Mouse (Mus musculus) myocyte (in vitro differentiated cells): ENCODE results near the gene Gm28308. TPM values are rescaled to one million over a fixed set of nuclear protein-coding genes. Genes with fewer than 3 reads are reported as not detected.
A peak's percentile ranks its signal among the peaks of the same experiment; 100 is the strongest.

Source experiments
- H3K27me3 ChIP-seq: one replicate; pipeline ENCODE4 v1.6.1; 2011; ENCODE audit not compliant: control insufficient read depth, insufficient read depth, insufficient read length
- H3K36me3 ChIP-seq: one replicate; pipeline ENCODE4 v1.6.1; 2011; ENCODE audit not compliant: control insufficient read depth, insufficient read depth
- H3K4me2 ChIP-seq: one replicate; pipeline ENCODE4 v1.6.1; 2011; ENCODE audit warnings: low read depth, control low read depth
- H3K4me3 ChIP-seq: one replicate; pipeline ENCODE4 v1.5.1; 2011; ENCODE audit warnings: mild to moderate bottlenecking, control low read depth, moderate library complexity
- H3K79me2 ChIP-seq: one replicate; pipeline ENCODE4 v1.6.1; 2011; ENCODE audit not compliant: control insufficient read depth, insufficient read depth
- H3ac ChIP-seq: one replicate; pipeline ENCODE4 v1.6.1; 2011; ENCODE audit not compliant: control insufficient read depth, insufficient read length
- CEBPB ChIP-seq: IDR thresholded peaks from 2 replicates; pipeline ENCODE4 v1.6.1; 2011; ENCODE audit warnings: mild to moderate bottlenecking, moderate library complexity; ENCODE audit not compliant: poor library complexity, insufficient read depth, severe bottlenecking
- E2F4 ChIP-seq: IDR thresholded peaks from one replicate; pipeline ENCODE4 v1.6.1; 2011; ENCODE audit warnings: mild to moderate bottlenecking, control low read depth, moderate library complexity; ENCODE audit not compliant: insufficient read depth
- MAX ChIP-seq: IDR thresholded peaks from one replicate; pipeline ENCODE4 v1.6.1; 2011; ENCODE audit warnings: low read depth, mild to moderate bottlenecking, control low read depth
- MYOD1 ChIP-seq, 3 experiments: IDR thresholded peaks; one replicate each; pipeline ENCODE4 v1.6.1; 2011; ENCODE audit warnings: control low read depth in 2 of 3, low read depth in 2 of 3, mild to moderate bottlenecking in 2 of 3, moderate library complexity in 1 of 3; ENCODE audit not compliant: insufficient read length in 2 of 3, control insufficient read depth in 1 of 3
- MYOG ChIP-seq, 3 experiments: IDR thresholded peaks; one replicate each; pipeline ENCODE4 v1.6.1; 2011; ENCODE audit warnings: control low read depth in 2 of 3, low read depth in 2 of 3, mild to moderate bottlenecking in 2 of 3; ENCODE audit not compliant: insufficient read length in 2 of 3, control insufficient read depth in 1 of 3, insufficient read depth in 1 of 3
- POLR2A ChIP-seq: IDR thresholded peaks from one replicate; pipeline ENCODE4 v1.6.1; 2011; ENCODE audit warnings: low read depth, mild to moderate bottlenecking, control low read depth, moderate library complexity; ENCODE audit not compliant: insufficient read length
- POLR2AphosphoS2 ChIP-seq: IDR thresholded peaks from one replicate; pipeline ENCODE4 v1.6.1; 2011; ENCODE audit warnings: low read depth, control low read depth; ENCODE audit not compliant: insufficient read length
- REST ChIP-seq: IDR thresholded peaks from one replicate; pipeline ENCODE4 v1.6.1; 2011; ENCODE audit warnings: mild to moderate bottlenecking, control low read depth, moderate library complexity; ENCODE audit not compliant: insufficient read depth, insufficient read length
- SRF ChIP-seq: IDR thresholded peaks from one replicate; pipeline ENCODE4 v1.6.1; 2011; ENCODE audit warnings: low read depth; ENCODE audit not compliant: control insufficient read depth, insufficient read length
- TCF12 ChIP-seq: IDR thresholded peaks from one replicate; pipeline ENCODE4 v1.6.1; 2011; ENCODE audit warnings: mild to moderate bottlenecking, control low read depth; ENCODE audit not compliant: poor library complexity, insufficient read depth, severe bottlenecking
- TCF3 ChIP-seq: IDR thresholded peaks from one replicate; pipeline ENCODE4 v1.6.1; 2011; ENCODE audit warnings: low read depth, control low read depth; ENCODE audit not compliant: insufficient read length
- USF1 ChIP-seq: IDR thresholded peaks from one replicate; pipeline ENCODE4 v1.6.1; 2011; ENCODE audit warnings: low read depth, mild to moderate bottlenecking, control low read depth, moderate library complexity
- polyA plus RNA-seq: library from polyadenylated mRNA; unstranded; fragments of >200 nt; fragmentation: generic; extraction: Trizol; gene quantifications from one replicate; pipeline ENCODE4 v1.2.1, GENCODE M21; 2012; ENCODE audit warnings: missing spikeins

The Gm28308 gene
- polyA plus RNA-seq, 1 experiment = 0.52 TPM

DNA sequence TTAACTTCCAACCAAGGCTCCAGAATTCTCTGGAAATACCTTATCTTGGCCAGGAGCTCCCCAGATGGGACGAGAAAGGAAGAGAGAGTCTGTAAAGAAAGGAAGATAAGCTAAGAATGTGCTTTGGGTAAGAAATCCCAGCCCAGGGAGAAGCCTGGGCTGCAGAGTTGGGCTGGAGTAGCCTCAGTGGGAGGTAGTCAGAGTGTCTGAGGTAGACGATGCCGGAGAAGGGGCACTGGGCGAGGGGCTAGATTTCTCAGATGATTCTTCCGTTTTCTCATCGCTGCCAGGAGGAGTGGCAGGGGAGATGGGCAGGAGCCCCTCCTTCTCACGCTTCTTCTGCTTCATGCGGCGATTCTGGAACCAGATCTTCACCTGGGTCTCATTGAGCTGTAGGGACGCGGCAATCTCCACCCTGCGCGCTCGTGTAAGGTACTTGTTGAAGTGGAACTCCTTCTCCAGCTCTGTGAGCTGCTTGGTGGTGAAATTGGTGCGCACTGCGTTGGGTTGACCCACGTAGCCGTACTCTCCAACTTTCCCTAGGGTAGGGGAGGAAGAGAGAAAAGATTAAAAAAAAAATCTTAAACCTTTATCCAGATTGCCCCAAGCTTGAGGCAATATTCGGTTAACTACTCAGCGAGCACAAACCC, 56.5 kb downstream of the Gm28308 start:
- H3K36me3 ChIP-seq = no peaks in the 10 kb centered on the region
- no peak overlapping the region for H3K4me3 ChIP-seq
- no peak overlapping the region for H3K4me2 ChIP-seq
- no peak for TF ChIP-seq REST
- TF ChIP-seq TCF3 = no peak
- no peak for TF ChIP-seq E2F4
- no peak for TF ChIP-seq POLR2A
- no peak for TF ChIP-seq TCF12
- TF ChIP-seq MYOG (IDR thresholded peaks at IDR 0.05; ENCODE audit: control insufficient read depth in 1 of 3, insufficient read depth in 1 of 3, insufficient read length in 2 of 3, low read depth in 2 of 3) = no peak
- no peak for TF ChIP-seq USF1
- no peak for TF ChIP-seq MAX
- no peak for TF ChIP-seq POLR2AphosphoS2
- no peak for TF ChIP-seq CEBPB
- no peak for TF ChIP-seq SRF
- TF ChIP-seq MYOD1 (IDR thresholded peaks at IDR 0.05; ENCODE audit: control insufficient read depth in 1 of 3, insufficient read length in 2 of 3, low read depth in 2 of 3) = no peak
- peaks cover 13% of the 10 kb centered on the region for H3K79me2 ChIP-seq
- no peaks in the 10 kb centered on the region for H3K27me3 ChIP-seq
- no peak overlapping the region for H3ac ChIP-seq

- H3K4me3 ChIP-seq = no peak overlapping the region
- TF ChIP-seq E2F4 (no peak), MYOG (IDR thresholded peaks at IDR 0.05; ENCODE audit: control insufficient read depth in 1 of 3, insufficient read depth in 1 of 3, insufficient read length in 2 of 3, low read depth in 2 of 3) (no peak), REST (no peak), TCF12 (no peak), SRF (no peak), POLR2AphosphoS2 (no peak), TCF3 (no peak), MAX (no peak)
- no peaks in the 10 kb centered on the region for H3K36me3 ChIP-seq
- peaks cover 7% of the 10 kb centered on the region for H3K79me2 ChIP-seq
- H3K4me2 ChIP-seq = no peak overlapping the region
- no peak overlapping the region for H3ac ChIP-seq
- H3K27me3 ChIP-seq = no peaks in the 10 kb centered on the region
These were observed 57.7 kb downstream of the Gm28308 start for GRCm38 (mm10) chr6:52155471-52155870.

- no peak overlapping the region for H3ac ChIP-seq
- H3K4me2 ChIP-seq = no peak overlapping the region
- H3K4me3 ChIP-seq = no peak overlapping the region
- no peaks in the 10 kb centered on the region for H3K36me3 ChIP-seq
- no peak for TF ChIP-seq CEBPB
- TF ChIP-seq MAX = no peak
- TF ChIP-seq MYOD1 (IDR thresholded peaks at IDR 0.05; ENCODE audit: control insufficient read depth in 1 of 3, insufficient read length in 2 of 3, low read depth in 2 of 3) = peak in 1 of 3 experiments; percentile 37
- peak in 1 of 3 experiments; percentile 45 for TF ChIP-seq MYOG (IDR thresholded peaks at IDR 0.05; ENCODE audit: control insufficient read depth in 1 of 3, insufficient read depth in 1 of 3, insufficient read length in 2 of 3, low read depth in 2 of 3)
- peaks cover under 1% of the 10 kb centered on the region for H3K79me2 ChIP-seq
- H3K27me3 ChIP-seq = no peaks in the 10 kb centered on the region
These were observed 59.1 kb downstream of the Gm28308 start for GRCm38 (mm10) chr6:52154044-52154443.

GRCm38 (mm10) chr6:52153270-52153669, 59.9 kb downstream of the Gm28308 start:
- Histone ChIP-seq H3K27me3 (no peaks in the 10 kb centered on the region), H3K79me2 (no peaks in the 10 kb centered on the region), H3K4me2 (no peak overlapping the region), H3ac (no peak overlapping the region), H3K4me3 (no peak overlapping the region), H3K36me3 (no peaks in the 10 kb centered on the region)
- TF ChIP-seq POLR2AphosphoS2 (no peak), POLR2A (no peak), MYOD1 (IDR thresholded peaks at IDR 0.05; ENCODE audit: control insufficient read depth in 1 of 3, insufficient read length in 2 of 3, low read depth in 2 of 3) (no peak), MYOG (IDR thresholded peaks at IDR 0.05; ENCODE audit: control insufficient read depth in 1 of 3, insufficient read depth in 1 of 3, insufficient read length in 2 of 3, low read depth in 2 of 3) (no peak), USF1 (no peak), SRF (no peak), E2F4 (no peak), TCF12 (no peak), REST (no peak), MAX (no peak), TCF3 (no peak), CEBPB (no peak)

DNA sequence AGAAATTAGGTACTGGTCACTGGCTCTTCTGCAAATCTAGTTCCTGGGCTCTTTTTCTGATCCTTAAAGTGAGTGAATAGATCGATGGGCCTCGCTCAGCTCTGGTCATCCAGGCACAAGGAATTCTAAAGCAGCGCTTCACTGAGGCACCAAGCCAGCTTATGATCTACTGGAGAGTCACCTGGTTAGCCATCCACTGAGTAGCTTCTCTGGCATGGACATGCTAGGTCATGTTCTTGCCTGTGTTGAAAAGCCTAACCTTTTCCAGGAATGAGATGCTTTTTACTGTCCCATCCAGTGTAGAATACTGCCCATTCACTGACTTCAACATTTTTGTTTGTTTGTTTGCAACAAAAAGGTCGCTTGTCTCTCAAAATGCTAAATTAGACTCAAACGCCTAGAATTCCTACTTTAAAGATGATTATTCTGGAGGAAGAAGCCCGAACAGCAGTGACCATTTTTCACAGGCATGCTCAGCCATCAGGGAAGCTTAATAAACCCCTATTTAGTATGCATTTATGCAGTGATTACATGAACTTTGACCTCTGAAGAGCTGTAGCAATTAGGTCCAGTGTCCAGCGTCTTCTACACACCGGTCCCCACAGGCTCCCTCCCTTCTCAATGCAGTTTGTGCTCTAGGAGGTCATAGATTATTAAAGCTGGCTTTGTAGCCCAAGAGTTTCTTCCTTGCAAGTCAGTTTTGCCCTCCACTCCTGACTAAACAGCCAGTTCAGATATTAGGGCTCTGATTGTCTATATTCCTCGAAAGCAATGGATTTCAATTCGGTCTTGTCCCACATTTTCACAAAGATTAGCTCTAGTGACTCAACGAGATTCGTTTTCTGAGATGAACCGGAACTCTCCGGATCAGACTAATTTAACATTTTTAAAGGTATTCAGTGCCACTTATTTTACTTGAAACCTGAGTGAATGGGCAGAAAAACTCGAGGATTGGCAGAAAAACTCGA, 60.6 kb downstream of the Gm28308 start:
- Histone ChIP-seq H3K27me3 (no peaks in the 10 kb centered on the region), H3K79me2 (no peaks in the 10 kb centered on the region), H3K4me3 (no peak overlapping the region), H3K4me2 (no peak overlapping the region), H3K36me3 (no peaks in the 10 kb centered on the region), H3ac (no peak overlapping the region)
- TF ChIP-seq REST (no peak), MYOD1 (IDR thresholded peaks at IDR 0.05; ENCODE audit: control insufficient read depth in 1 of 3, insufficient read length in 2 of 3, low read depth in 2 of 3) (no peak), POLR2AphosphoS2 (no peak), TCF12 (no peak), POLR2A (no peak), TCF3 (no peak), MAX (no peak), SRF (no peak), MYOG (IDR thresholded peaks at IDR 0.05; ENCODE audit: control insufficient read depth in 1 of 3, insufficient read depth in 1 of 3, insufficient read length in 2 of 3, low read depth in 2 of 3) (no peak), USF1 (no peak), CEBPB (no peak), E2F4 (no peak)
